Mouse (Mus musculus): ENCODE measurements around the gene Slc48a1.

Gene Slc48a1

DNA sequence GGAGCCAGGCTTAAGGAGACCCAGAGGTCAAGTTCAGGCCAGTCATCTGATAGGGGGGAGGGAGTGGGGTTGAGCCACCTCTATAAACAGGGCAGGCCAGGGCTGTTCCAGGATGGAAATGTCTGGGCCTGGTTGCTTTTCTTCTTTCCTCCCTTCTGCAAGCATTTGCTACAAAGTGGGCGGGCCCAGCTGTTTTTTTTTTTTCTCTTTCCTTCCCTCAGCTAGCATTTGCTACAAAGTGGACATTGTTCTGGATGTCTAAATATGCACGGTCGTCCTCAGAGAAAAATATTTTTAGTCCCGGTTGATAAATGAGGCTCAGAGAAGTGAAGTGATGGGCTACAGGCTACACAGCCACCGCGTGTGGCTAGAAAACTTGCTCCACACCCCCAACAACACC is 23.8 kb upstream of the Slc48a1 start:
- 31% methylated on average over 6 of the region's 6 CpGs for WGBS

DNA sequence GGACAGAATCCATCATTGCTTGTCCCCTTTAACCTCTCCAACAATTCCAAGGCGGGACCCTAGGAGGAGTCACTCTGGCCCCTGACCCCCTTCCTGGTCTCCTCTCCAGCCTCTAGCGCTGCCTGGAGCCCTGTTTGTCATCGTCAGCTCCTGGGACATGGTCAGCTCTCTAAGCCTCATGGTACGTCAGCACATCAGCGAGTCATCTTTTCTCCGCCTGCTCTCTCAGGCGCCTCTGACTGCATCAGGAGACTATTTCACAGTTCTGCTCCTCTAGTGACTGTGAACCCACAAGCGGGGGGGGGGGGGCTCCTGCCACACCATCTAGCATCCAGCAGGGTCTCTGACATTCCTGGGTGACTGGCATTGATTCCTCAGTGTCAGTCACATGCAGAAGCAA is 23.0 kb upstream of the Slc48a1 start:
- 54% methylated on average over 8 of the region's 8 CpGs for WGBS

DNA sequence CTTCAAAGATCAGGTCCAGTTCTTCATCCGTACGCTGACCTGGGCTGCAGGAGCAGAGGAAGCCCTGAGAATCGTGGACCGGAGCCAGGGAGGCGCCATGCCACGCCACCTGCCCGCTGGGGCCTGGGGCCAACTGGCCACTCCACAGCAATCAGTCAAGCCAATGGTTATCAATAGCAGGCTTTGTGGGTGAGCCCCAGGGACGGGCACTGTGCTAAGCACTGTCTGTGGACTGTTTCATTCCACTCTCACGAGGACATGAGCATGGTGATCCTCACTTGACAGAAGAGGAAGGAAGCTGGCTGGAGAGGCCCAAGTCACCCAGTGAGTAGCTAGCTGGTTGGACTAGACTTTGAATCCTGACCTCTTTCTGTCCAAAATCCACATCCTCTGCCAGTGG is 18.3 kb upstream of the Slc48a1 start:
- 49% methylated on average over 9 of the region's 9 CpGs for WGBS

DNA sequence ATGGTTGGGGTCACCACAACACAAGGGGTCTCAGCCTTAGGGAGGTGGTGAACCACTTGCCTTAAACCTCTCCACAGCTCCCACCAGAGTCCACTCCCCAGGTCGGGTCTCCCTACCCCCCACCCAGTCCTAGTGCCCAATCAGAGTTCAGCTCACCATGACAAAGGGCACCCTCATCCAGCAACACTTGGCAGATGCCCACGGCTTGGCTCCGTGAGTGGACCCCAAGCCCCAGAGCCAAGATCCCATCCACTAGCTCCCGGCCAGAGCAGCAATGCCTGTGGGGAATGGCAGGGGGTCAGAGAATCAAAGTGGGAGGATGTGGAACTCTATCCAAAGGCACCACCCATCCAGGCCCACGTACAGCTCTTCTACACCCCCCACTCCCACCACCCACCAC is 17.4 kb upstream of the Slc48a1 start:
- 47% methylated on average over 5 of the region's 5 CpGs for WGBS

DNA sequence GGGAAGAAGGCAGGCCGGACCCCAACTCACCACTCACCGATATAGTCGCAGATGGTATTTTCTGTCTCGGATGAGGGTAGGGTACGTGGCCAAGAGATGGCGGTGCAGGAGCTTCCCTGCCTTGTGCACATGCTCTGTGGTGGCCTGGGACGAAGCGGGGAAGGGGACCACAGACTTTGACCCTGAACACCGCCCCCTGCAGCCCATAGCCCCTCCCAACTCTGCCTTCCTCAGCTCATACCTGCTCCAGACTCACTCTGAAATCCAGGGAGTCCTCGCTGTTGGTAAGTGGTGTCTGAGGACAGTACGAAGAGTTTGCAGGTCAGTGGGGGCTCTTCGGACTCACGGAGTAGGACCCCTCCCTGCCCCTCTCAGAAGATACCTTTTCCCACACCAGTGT is 16.9 kb upstream of the Slc48a1 start:
- WGBS, result 71% methylated on average over 13 of the region's 13 CpGs

DNA sequence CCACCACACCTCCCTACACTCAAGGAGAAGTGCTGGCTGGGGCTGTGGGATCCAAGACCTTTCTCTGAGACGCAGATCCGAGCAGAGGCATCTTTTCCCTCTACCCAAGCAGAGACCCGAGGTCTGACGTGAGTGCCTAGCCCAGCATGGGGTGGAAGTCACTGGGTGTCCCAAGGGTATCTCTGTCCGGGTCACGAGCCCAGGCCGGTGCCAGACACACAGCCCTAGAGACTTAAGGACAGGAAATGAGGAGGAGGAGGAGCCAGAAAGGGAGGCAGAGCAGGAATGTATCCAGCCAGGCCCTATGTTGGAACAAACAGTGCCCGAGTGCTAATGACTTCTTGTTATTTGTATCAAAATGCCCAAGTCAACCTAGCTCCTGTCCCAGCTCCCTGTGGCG is 15.6 kb upstream of the Slc48a1 start:
- WGBS, result 69% methylated on average over 9 of the region's 9 CpGs

DNA sequence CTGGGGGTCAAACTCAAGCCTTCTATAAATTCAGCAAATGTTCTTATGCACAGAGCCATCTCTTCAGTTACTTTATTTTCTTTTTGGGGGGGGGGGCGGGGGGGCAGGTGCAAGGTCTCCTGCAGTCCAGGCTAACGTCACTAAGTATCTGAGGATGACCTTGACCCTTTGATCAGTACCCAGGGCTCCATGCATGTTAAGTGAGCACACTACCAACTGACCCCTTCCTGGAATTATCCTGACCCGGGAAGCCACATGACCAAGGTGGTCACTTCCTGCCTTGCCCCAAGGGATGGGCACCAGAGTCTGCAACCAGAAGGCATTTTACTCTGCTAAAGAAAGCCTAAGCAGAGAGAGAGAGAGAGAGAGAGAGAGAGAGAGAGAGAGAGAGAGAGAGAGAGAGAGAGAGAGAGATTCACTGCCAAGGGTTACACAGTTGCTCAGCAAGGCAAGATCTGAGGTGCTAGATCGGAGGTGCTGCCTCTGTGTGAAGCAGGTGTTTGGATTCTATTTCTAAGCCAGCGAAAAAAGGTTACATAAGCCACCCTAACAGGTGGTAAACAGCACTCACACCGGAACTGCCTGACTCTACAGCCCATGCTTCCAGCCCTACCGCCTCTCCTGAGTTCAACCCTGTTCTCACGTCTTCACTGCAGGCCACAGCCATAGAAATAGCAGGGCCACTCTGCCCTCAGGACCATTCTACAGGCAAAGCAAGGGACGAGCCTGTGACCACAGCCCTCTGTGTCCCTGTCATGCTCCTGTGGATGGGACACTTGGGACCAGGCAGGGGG is 14.9 kb upstream of the Slc48a1 start:
- 58% methylated on average over 9 of the region's 9 CpGs for WGBS

DNA sequence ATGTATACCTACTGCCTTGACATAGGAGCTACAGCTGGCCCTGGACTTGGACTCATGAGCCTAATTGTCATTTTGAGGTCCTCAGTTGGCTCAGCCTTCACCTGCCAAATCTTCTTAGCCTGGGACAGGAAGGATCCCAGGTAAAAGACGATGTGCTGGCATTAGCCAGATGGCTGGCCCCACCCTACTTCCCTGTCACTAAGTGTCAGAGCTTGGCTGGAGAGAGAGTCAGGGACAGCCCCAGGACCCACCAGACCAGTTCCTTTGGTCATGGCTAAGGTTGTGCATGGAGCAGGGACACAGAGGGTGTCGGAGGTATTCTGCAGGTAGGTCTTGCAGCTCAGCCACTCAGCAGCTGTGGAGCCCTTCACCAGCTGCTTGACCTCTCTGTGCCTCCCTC is 13.8 kb upstream of the Slc48a1 start:
- WGBS, result 86% methylated on average over 2 of the region's 2 CpGs

DNA sequence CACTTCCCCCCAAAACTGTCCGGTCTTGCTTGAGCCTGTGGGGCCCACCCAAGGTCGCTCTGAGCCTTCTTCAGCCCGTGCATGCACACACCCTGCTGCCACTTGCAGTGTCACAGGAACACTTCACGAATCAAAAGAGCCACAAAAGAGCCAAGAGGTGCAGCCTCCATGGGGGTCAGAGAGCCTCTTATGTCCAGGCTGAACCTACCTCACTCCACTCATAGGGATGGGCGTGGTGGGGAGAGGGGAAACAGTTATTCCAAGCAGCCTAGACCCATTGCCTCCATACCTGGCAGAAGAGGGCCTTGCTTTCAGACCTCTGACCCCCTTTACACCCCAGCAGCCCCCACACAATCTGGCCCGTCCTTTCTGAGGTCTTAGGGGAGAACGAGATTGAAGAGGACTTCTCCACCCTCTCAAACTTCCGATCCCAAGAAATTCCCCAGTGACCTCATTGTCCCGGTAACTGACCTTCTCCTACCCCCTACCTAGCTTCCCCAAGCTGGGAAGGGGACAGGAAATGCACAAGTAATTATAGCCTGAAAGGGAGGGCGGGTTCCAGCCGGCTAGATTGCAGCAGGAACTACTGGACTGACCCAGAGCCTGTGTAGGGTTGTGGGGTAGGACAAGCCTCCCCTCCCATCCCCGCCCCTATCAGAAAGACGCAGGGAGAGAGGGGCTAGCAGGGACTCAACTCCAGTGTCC is 13.1 kb upstream of the Slc48a1 start:
- 58% methylated on average over 13 of the region's 13 CpGs for WGBS

DNA sequence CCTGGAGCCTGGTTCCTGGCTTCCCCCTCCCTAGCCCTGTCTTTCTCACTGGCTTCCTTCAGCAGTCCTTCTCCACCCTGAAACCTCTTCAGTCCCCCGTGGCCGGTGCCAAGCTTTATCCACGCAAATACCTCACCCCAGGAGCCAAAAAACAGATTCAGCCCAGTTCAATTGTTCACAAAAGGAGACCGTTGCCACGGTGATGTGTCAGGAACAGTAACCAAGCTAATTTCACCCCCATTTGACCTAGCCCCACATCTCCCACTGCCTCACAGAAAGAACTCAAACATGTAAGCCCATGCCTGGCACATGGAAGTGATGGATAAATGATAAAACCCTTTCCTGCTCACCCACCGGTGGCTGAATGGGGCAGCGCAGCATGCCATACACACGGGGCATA is 12.1 kb upstream of the Slc48a1 start:
- WGBS, result 17% methylated on average over 8 of the region's 8 CpGs

DNA sequence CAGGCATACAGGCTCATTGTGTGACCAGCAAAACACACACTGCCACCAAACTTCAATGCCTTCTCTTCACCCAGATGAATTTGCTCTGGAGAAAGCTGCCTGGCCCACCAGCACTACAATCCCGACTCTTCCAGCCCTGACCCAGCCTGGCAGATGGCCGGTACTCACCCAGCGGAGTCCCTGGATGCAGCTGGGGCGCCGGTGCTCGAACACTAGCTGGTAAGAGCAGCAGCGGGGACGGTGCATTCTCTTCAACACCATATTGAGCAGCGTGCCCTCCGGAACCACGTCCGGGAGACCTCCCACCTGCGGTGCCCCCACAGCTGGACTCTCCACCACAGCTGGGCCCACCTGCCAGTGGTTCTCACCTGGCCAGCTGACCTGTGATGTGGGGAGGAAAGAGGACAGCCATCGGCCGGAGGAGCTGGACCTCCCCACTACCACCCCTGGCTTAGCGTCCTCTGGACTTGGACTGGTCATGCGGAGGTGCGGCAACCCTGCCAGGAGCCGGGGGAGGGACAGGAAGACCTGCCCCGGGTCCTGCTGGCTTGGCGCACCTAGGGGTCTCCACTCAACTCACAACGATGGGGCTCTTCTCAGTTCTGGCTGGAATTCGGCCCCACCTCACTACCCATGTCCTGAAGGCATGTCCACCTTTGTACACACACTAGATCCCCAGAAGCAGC is 11.6 kb upstream of the Slc48a1 start:
- 9% methylated on average over 23 of the region's 23 CpGs for WGBS

DNA sequence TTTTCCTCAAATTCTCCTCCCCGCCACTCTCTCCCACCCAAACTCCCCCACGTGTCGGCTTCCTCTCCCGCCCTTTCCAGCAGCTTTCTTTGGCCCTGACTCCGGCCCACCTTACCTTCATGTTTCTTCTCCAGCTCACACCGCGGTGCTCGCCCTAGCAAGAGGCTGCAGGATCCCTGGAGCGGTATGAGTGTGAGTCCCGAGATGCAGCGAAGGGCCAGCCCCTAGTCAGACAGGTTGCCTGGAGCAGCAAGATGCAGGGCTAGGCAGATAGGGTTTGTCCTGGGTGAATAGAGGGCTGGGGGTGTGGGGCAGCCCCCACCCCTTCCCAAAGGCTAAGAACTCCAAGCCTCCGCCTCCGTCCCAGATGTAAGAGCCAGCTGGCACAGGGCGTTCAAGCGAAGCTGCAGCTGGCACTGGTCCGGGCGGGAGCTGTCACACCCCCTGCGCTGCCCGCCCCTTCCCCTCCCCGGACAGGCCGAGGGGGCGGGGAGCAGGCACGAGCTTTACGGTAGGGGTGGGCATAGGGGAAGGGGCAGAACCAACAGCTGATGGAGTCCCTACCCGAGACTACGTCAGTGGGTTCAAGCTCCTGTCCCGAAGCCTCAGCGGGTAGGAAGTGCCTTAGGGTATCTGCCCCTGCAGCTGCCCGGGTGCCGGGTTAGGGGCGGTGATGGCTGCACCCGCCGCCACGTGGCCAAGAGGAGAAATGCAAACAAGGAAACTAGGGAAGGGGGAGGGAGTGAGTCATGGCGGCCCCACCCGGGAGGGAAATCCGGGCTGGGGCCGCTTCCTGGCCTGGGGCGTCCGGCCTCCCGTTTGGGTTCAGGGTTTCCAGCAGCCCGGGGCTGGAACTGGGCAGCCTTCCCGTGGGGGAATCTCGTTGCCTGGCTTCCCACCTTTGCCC is 10.8 kb upstream of the Slc48a1 start, which contains the start of gene Rapgef3:
Gene Rapgef3 (minus strand): TSS at position 693 of the 907 bp plus-strand sequence.
- 1% methylated on average over 43 of the region's 44 CpGs for WGBS

DNA sequence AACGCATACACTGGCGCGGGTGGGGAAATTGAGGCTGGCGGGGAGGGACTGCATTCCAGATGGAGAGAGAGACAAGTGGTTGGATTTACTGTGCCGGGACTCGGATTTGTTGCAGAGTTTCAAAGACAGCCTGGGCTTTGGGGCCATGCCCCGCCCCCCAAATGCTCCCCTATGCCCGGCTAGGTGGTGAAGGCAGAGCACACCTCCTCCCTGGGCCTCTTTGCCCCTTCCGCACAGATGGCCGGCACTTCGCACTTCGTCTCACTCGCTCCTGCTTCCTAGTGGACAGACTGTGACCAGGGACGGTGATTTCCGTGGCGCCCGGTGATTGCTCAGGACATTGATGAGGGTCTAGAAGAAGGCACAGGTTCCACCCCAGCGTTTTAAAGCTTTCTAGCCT is 10.1 kb upstream of the Slc48a1 start:
- 5% methylated on average over 18 of the region's 18 CpGs for WGBS

DNA sequence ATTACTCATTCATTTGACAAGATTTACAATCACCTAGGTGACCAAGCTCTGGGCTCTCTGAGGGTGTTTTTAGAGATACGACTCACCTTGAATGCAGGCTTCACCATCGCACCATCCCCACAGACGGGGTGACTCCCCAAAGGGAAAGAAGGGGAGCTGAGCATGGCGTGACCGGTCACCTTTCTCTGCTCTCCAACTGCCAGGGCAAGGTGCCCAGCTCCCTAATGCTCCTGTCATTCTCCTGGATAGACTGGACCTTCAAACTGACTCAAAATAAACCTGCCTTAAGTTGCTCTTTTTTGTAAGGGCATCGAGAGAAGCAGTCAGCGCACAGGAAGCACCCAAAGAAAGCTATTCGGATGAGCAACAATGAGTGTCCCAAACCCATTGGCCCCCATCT is 8.0 kb upstream of the Slc48a1 start:
- 87% methylated on average over 8 of the region's 8 CpGs for WGBS

DNA sequence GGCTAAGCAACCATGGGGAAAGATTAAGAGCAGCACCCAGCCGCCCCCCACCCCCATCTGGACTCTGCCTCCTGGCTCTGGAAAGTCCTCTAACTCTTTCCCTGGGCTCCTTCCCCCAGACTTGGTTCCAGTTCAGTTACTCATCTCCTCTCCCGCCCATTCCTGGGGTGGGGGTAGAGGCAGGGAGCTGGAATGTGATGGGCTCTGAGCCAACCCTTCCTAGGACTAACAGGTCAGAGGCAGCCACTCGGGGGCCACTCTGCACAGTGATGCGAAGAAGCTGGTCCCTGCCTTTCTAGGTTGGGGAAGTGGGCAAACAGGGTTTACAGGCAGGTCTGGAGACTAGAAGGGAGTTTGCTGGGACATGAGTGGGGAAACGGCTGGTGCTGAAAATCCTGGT is 5.2 kb upstream of the Slc48a1 start:
- whole genome bisulfite sequencing, result 44% methylated on average over 5 of the region's 5 CpGs

DNA sequence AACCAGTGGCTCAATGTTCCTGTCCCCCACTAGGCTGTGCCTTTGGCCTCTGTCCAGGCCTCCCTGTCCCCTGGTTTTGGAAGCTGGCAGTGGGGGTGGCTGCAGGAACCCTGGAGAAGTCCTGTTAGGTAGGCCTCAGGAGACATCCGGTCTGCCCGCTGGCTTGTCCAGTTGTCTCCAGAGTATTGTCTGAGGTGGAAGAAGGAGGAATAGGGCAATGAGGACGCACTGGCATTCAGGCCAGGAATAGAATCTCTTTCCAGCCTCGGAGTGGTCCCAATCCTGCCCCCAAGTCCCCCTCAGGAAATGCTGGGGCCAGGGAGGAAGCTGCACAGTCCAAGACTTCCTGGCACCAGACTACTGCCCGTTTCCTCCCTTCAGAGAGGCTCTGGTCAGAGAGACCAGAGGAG is 4.4 kb upstream of the Slc48a1 start:
- WGBS, result 68% methylated on average over 5 of the region's 5 CpGs

DNA sequence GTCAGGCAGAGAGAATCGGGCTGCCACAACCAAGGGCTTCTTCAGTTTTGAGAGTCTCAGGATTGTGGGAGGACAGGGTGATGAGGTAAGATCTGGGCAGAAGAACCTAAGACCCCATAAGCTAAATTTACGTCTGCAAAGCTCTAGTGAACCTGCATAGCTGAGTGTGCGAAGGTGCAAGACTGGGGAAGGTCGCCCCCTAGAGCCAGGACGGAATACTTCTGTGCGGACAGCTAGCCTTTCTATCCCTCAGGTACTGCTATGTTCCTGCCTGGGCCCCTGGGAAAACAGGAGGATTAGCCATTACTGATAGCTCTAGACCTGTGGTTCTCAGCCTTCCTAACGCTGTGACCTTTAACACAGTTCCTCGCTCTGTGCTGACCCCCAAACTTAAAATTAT is 1.8 kb upstream of the Slc48a1 start:
- WGBS, result 19% methylated on average over 8 of the region's 8 CpGs

DNA sequence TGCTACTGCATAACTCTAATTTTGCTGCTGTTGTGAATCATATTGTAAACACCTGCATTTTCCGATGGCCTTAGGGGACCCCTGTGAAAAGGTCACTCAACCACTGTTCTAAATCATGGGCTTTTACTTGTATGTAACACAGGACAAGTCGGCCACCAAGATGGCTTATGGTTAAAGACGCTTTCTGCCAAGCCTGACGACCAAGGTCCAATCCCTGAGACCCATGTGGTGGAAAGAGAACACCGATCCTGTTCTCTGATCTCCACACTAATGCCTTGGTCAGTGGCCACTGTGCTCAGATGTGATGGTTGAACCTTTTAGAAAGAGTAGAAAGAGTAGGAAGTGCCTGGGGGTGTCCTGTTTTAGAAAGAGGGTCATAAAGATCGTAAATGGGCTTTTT is 1.4 kb upstream of the Slc48a1 start:
- 90% methylated on average over 6 of the region's 6 CpGs for WGBS

DNA sequence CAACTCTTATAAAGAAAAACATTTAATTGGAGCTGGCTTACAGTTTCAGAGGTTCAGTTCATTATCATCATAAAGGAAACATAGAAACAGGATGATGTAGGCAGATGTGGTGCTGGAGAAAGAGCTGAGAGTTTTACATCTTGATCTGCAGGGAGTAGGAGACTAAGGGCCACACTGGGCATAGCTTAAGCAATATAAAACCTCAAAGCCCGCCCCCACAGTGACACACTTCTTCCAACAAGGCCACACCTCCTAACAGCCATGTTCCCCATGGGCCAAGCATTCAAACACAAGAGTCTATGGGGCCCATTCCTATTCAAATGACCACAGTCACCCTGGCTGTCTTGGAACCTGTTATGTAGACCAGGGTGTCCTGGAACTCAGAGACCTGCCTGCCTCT is 1.3 kb downstream of the Slc48a1 start:
- WGBS, result 95% methylated on average over 1 of the region's 1 CpGs

DNA sequence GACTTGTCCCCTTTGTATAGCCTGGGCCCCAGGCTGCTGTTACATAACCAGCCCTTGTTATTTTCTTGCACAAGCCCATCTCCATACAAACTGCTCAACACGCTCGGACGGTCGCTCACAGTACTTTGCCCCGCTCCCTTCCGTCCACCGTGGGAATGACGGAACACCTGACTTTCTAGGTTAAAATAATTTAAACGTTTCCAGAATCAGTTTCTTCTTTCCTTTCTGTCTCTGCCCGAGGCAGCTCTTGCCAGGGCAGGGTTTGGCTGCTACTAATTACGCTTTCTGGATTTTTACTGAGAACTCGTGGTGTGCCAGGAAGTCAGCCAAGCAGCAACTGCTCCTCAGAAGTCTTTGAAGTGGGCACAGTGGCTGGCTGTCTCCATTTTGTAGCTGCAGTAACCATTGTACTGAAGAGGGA is 2.3 kb downstream of the Slc48a1 start:
- 56% methylated on average over 12 of the region's 12 CpGs for WGBS

DNA sequence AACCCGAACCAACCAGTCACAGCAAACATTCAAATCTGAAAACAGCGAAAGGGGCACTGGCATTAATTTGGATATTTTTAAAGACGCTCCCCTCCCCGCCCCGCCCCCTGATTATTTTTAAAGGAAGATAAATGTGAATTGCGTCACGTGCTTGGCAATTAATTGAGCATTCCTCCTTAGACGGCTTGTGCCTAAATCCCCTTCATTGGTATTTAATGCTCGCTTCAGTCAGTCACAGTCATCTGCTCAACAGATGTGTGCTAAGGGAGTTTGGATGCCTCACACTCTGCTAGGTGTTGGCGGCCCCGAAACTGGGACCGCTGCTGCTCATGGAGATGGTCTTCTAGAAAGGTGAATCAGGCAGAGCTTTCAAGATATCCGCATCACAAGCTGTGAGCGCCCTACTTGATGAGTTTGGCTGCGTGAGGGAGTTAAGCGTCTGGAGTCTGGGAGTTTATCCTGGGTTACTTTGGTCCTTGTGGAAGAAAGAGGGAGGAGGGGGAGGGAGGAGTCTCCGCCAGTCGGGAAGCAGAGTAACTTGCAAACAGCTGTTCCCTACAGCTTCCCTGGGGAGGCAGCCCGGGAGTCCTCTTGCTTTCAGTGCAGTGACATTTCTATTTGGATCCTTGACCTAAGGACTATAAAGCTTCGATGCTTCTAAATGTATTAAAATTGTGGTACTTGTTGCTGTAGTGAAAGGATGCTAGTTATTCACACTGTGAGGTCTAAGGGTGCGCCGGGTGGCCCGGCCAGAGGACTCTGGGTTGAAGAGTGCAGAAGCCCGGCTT is 3.8 kb downstream of the Slc48a1 start:
- 32% methylated on average over 24 of the region's 24 CpGs for WGBS
